Mouse (Mus musculus): ENCODE data around the gene Dgke.
"Not testable (repeated sequence)": the region's sequence is repeated elsewhere in the genome, so short reads cannot be mapped to it uniquely, and the experiment has no call there.

The Dgke gene

DNA sequence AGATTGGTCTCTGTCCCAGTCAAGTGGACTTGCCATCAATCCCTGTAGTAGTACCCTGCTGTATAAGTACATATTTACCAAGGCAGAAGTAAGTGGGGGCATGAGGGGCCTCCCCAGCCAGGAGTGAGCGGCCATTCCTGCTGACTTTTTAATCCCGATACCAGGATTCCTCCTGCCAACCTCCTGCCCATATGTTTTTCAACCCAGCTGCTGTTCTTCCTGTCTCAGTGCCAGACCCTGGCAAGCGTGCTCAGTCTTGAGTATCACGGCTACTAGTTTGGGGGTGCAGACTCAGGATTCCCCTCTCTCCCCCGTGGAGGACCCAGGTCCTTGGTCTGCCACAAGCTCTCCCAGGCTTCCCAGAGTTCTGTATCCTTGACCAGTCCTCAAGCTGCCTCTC, 64.0 kb downstream of the Dgke start:
- DNase-seq (ENCODE audit: low spot score in 2 of 2), result peak in 1 of 2 experiments; percentile 36

DNA sequence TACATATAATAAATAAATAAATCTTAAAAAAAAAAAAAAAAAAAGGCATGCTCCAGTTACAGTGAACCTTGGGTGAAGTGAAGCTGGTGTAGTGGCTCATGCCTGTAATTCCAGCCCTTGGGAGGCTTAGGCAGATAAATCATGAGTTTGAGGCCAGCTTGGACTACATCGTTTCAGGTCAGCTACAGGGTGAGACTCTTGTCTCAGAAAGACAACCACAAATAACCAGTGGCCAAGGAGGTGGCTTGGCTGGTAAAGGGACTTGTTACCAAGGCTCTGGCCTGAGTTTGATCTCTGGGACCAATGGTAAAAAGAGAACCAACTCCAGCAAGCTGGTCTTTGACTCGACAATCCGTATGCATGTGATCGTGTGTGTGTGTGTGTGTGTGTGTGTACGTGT, 64.6 kb downstream of the Dgke start:
- DNase-seq (ENCODE audit: low spot score in 2 of 2), result no peak

DNA sequence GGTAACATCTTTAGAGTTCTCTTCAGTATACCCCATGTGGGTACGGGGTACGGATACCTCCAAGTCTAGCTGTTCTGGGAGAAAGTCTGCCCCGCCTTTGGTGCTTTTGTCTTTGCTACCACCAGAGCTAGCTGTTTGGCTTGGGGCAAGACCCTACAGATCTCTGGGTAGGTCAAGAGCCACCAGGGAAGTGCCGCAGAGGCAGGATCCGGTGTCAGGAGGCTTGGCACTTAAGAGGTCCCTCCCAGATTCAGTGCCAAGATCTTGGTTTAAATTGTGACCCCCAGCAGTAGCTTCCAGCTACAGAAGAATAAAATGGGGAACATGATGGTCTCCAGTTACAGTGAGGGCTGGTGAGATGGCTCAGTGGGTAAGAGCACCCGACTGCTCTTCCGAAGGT, 65.1 kb downstream of the Dgke start:
- DNase-seq (ENCODE audit: low spot score in 2 of 2), result no peak

DNA sequence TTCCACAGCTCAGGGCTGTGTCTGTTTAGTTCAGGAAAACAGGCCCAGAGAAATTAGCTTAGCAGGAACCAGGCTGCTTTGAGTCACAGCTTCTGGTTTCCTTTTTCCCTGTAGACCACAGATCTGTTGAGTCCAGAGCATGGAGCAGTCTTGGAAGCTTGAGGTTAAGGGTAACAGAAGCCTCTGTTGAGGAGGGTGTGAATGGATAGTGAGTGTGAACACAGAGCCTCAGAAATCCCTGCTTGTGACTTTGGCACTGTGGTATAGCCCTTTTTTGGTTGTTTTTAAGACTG, 66.2 kb downstream of the Dgke start:
- DNase-seq (ENCODE audit: low spot score in 2 of 2), result no peak

DNA sequence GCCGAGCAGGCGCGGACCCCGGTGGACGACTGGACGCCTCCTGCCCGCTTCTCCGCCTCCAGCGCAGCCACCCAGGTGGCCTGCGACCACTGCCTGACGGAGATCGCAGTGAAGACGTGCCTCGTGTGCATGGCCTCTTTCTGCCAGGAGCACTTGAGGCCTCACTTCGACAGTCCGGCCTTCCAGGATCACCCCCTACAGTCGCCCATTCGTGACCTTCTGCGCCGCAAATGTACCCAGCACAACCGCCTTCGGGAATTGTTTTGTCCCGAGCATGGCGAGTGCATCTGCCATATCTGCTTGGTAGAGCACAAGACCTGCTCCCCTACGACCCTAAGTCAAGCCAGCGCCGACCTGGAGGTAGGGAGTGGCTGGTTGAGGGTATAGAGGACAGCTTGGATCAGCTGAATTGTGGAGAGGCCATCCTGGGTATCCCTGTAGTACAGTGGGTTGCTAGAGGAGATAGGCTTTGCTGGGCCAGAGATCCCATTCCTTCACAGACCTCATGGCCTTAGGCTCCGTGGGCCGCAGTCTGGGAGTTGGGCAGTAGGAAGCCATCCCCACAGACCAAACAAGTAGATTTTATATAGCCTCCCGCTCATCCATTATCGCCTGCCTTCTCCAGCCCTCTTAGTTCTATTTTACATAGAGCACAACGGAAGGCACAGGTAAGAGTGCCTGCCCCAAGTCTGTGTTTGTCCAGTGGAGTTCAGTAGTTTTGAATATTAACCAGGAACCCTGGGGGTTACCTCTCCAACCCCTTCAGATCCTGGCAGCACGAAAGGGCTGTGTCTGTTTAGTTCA, 66.7 kb downstream of the Dgke start:
- DNase-seq (ENCODE audit: low spot score in 2 of 2), result no peak

DNA sequence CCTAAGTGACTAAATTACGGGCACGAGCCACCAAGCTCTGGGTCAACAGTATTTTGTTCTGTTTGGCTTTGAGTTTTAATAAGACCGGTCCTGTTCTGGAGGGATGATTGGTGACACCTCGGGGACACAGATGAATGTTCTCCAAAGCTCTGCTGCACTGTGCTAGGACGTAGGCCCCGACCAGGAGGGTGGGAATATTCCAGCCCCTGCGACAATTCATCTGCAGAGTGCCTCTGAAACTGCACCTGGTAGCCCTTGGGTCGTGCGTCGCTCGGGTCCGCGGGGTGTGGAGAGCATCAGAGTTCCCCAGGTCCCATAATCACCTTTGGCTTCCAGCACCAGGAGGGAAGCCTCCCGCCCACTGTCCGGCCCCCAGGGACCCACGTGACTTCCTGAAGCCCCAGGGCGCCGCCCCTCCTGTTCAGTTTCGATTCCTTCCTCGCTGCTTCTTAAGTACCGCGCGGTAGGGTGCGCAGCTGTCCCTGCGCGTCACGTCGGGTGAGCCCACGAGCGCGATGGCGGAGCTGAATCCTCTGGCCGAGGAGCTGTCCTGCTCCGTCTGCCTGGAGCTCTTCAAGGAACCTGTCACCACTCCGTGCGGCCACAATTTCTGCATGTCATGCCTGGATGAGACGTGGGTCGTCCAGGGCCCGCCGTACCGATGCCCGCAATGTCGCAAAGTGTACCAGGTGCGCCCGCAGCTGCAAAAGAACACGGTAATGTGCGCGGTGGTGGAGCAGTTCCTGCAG, 67.5 kb downstream of the Dgke start, which contains the start of gene Trim25:
Gene Trim25 (plus strand): TSS at position 403 of the 749 bp plus-strand sequence.
- DNase-seq (ENCODE audit: low spot score in 2 of 2), result peak in 1 of 2 experiments; percentile 24

DNA sequence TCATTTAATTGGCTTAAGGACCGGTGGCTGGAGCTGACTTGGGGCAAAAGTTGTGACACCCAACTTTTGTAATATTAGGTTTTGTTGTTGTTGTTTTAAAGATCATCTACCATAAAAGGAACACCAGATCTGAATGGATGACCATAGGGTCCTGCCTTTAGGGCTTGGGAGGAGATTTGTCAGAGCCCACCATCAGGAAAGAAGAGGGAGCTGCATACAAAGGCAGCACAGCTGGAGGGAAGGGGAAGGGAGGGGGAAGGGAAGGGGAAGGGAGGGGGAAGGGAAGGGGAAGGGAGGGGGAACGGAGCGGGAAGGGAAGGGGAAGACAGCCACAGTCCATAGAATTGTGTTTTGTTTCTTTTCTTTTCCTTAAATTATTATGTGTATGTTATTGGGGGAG, 68.2 kb downstream of the Dgke start:
- DNase-seq (ENCODE audit: low spot score in 2 of 2), result no peak

DNA sequence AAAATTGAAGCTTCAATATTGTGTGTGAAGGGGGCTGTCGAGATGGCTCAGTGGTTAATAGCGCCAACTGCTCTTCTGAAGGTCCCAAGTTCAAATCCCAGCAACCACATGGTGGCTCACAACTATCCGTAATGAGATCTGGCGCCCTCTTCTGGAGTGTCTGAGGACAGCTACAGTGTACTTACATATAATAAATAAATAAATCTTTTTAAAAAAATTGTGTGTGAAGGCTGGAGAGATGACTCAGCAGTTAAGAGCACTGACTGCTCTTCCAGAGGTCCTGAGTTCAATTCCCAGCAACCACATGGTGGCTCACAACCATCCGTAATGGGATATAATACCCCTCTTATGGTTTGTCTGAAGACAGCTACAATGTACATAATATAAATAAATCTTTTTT, 69.3 kb downstream of the Dgke start:
- not testable (repeated sequence) for DNase-seq (ENCODE audit: low spot score in 2 of 2)

DNA sequence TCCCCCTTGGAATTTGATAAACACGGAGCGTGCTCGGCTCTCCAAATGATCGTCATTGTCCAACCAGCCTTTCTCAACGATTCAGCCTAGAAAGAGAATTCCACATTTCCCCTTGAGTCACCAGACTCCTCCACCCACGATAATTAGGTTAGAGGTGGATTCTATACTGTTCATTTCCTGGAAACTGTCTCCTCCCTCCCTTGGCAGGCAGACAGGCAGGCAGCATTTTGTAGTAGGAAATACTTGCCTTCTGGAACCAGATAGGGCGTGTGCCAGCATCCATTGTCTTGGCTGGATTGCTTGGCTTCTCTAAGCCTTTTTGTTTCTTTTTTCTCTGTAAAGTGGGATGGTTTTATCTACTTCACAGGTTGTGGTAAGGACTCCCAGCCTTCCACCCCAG, 70.2 kb downstream of the Dgke start:
- no peak for DNase-seq (ENCODE audit: low spot score in 2 of 2)

DNA sequence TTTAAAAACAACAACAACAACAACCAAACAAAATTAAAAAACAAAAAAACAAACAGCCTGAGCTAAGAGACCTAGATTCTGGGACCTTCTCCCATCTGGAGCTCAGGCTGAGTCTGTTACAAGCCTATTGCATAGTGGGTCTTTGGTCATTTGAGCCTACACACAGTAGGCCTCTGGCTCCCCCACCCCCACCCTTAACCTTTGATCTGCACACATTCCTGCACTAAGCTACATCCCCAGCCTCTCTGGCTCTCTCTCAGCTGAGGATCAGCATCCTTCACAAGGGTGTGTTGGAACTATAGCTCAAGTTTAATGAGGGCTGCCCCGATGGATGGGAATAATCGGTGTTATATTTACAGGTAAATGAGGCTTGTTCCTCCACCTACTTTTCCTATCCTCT, 71.0 kb downstream of the Dgke start:
- no peak for DNase-seq (ENCODE audit: low spot score in 2 of 2)

DNA sequence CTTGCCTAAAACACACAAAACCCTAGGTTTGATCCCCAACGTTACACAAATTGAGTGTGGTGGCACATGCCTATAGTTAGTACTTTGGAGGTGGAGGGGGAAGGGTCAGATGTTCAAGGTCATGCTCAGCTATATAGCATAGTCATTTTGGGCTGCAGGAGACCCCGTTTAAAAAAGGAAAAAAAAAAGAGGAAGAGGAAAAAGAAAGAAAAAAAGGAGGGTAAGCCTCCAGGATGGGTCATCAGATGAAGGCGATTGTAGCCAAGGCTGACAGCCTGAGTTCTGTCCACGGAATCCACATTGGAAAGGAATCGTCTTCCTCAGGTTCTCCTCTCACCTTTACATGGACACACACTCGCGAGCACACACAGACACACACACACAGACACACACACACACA, 72.2 kb downstream of the Dgke start:
- DNase-seq (ENCODE audit: low spot score in 2 of 2), result no peak

DNA sequence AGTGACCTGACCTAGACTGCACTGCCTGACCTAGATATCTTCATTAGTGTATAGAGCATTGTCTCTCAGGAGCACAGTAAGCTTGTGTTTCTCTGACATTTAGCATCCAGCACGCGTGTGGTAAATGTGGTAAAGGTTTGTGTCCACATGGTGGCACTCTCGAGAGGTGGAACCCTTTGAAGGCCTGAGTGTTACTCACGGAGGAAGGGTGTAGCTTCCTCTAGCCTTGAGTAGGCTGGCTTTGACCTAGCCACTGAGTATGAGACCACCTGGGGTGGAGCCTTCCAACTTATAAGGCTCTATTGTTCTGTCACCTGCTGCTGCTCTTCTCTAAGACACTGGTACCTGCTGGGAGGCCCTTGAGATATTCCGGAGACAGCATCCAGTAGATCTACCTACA, 73.0 kb downstream of the Dgke start:
- DNase-seq (ENCODE audit: low spot score in 2 of 2), result peak in 1 of 2 experiments; percentile 32

DNA sequence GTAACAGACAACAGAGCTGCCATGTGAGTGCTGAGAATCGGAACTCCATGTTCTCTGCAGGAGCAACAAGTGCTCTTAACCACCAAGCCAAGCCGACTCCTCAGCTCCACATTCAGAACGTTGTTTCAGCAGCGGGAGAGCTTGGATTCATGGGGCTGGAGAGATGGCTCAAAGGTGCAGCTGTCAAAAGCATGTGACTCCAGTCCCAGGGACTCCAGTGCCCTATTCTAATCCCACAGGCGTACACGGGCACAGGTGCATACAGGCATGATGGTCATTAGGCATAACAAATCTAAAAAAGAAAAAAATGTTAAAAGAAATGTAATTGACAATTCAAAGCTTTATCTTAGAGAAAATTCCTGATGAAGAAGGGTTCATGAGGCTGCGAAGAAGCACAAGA, 73.5 kb downstream of the Dgke start:
- DNase-seq (ENCODE audit: low spot score in 2 of 2), result no peak

DNA sequence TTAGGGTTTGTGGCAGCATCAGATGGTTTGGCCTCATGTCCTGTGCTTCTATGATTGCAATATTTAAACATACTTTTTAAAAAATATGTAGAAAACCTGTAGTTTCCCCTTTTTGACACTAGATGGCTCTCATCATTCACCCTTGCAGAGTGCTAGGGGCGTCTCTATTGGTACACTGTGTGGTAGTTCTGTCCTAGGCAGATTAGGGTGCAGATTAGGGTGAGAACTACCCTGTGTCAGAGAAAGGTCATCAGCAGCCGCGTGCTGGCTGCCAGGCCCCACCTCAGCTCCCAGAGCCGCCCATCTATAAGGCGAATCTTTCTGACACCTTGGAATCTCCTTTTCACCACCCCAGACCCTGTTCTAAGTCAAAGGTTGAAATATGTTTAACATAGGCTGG, 77.1 kb downstream of the Dgke start:
- DNase-seq (ENCODE audit: low spot score in 2 of 2), result no peak

DNA sequence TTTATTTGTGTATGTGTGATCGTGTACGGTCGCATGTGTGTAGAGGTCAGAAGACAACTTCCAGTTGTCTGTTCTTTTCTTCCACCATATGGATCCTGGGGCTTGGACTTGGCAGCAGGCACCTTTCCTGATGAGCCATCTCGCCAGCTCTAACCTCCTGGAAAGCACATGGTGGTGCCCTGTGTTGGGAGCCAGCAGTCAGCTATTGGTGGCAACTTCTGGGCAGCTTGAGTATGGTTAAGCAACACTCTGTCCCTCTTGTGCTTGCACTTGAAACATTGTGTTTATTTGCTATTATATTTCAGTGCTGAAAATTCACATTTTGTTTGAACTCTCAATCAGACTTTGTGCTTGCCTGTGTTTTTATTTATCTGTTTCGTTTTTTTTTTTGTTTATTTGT, 77.7 kb downstream of the Dgke start:
- DNase-seq (ENCODE audit: low spot score in 2 of 2), result no peak

DNA sequence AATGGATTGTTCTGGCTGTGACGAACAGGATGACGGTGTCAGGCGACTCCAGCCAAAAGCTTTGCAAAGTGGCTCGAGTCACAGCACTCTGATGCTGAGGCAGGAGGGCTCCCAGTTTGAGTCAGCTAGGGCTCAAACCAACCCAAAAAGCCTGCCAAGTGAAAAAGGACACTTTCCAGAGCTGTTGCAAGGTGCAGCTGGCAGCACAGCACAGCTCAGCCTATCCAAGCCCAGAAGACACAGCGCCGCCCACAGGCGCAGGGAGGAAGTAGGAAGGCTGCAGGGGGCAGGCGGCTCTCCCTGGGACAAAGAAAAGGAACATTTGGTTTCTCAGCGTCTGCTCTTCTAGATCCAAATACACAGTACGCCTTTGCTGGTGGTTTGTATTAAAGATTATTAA, 80.0 kb downstream of the Dgke start:
- no peak for DNase-seq (ENCODE audit: low spot score in 2 of 2)

Data from cerebellum, postnatal 4 days (tissue).